Mouse (Mus musculus): ENCODE measurements around the gene Aqp3.

Gene Aqp3

GRCm38 (mm10) chr4:41097871-41098576 is at the start of gene Aqp3:
Aqp3 (minus strand) TSS chr4:41098183.
- peak in 1 of 2 experiments; percentile 52 for DNase-seq

GRCm38 (mm10) chr4:41142601-41143000 is 44.6 kb upstream of the Aqp3 start:
- no peak for DNase-seq

DNA sequence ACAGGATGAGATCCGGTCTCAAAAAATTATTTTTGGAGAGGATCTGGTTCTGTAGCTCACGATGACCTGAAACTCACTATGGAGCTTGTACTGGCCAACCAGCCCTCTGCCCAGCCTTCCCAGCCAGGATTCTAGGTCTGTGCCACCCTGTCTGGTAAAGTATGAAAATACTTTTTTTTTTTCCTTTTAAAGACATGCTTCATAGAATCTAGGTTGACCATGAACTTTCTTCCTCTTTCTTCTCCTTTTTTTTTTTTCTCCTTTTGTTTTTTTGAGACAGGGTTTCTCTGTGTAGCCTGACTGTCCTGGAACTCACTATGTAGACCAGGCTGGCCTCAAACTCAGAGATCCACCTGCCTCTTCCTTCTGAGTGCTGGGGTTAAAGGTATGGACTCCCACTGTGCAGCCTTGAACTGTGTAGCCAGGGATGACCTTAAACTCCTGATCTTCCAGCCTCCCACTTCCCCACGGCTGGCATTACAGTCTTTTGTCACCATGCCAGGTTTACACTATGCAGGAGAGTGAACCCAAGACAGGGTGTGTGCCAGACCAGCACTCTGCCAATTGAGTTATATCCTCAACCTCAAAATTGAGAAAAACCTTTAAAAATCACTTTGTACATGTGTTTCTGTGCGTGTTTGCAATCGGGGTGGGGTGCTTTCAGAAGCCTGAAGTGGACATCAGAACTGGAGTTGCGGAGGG is 42.3 kb upstream of the Aqp3 start:
- DNase-seq = peak in 1 of 2 experiments; percentile 37

DNA sequence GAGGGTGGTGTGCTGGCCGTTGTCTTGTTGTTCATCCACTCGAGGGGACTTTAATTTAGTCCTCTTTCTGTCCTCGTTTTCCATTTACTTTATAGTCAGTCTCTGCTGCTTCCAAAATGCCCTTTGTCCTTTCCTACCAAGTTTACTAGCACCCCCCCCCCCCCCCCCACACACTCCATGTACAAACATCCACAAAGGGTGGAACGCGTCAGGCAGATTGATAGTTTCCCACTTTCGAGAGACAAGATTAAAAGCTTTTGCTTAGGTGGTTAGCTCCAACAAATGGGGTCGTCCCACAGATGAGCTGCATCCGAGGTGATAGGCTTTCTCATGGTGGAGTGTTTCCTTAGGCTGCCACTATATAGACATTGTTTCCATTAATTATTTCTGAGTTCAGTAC is 38.8 kb upstream of the Aqp3 start:
- DNase-seq = no peak

DNA sequence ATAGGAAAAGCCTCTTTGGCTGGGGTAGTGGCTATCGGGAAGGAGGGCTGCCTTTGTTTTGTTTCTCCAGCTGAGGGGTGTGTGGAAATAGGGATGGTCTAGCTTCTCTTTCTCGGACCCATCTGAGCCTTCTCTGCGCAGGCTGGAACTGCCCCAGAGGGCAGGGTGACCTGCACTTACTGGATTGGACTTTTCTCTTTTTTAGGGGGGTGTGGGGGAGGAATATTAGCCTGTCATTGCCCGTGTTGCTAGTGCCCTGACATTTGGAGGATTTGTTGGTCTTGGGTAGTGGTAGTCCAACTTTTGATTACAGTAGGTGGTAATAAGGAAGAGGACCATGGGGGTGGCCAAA is 38.4 kb upstream of the Aqp3 start:
- DNase-seq = no peak

GRCm38 (mm10) chr4:41135711-41136453 is 37.9 kb upstream of the Aqp3 start, which contains the start of gene Ube2r2:
Ube2r2 (plus strand) TSS chr4:41135743.
- DNase-seq = peak in 1 of 2 experiments; percentile 72

DNA sequence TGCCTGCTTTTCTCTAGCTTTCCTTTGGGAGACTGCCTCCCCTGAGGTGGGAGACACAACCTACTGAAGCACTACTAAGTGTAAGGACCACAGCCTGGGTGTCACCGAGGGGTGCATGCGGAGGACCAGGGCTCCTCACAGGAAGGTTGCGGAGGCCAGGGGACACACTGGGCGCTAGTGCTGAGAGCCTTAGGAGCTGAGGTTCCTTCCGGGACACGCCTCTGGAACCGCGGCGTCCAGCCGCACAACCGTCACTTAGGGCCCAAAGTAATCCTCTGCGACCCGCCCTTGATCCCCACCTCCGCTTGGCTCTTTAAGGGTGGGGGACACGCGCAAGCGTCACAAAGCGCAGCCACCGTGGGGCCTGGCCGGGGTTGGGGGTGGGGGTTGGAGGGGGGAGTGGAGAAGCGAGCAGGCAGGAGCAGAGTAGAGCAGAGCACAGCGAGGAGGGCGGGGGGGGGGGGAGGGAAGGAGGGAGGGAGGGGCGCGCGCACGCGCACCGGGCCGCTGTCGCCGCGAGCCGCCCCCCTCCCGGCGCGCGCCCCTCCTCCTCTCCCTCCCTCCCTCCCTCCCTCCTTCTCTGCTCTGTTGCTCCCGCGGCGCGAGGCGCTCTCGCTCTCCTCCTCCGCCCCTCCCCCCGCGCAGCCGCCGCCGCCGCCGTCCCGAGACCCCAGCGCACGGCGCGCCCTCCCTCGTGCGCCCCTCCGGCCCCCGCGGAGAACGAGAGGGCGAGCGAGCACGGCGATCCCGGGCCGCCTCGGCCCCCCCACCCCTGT is 37.1 kb upstream of the Aqp3 start:
- peak; percentile 88 to 89 for DNase-seq

- DNase-seq = no peak
Measured at GRCm38 (mm10) chr4:41133529-41134291, 35.7 kb upstream of the Aqp3 start.

GRCm38 (mm10) chr4:41132471-41132870 is 34.5 kb upstream of the Aqp3 start:
- no peak for DNase-seq

DNA sequence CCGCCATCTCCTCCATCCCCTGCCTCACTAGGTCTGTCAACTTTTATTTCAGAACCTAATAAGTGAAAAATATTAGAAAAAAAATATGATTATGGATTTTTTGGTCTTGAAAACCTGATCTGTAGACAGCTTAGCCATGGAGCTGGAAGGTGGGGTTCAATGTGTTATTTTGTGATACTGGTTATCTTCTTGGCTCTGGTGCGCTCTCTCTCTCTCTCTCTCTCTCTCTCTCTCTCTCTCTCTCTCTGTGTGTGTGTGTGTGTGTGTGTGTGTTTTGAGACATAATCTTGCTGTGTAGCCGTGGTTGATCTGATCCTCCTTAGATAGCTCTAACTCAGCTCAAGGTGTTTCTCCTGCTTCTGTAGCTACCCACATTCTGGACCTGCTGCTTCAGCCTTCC is 31.9 kb upstream of the Aqp3 start:
- no peak for DNase-seq

DNA sequence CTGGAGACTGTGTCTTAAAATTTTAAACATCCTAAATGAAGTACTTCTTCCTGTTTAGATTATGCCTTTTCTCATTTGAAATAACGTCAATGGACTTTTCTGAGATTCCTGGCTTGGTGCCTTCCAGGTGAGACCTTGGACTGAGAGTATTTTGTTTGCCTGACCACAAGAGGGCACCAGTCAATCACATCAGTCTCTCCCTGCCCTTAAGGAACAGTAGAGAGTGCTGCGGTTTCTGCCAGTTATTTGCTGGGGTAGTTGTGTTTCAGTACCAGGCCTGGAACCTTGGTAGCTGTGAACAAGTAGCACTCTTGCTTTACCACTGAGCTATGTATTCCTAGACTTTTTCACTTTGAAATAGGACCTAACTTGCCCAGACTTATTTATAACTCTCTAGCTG is 31.4 kb upstream of the Aqp3 start:
- peak; percentile 80 to 81 for DNase-seq

GRCm38 (mm10) chr4:41124180-41124951 is 26.4 kb upstream of the Aqp3 start, which contains the start of gene Nol6:
Nol6 (minus strand) TSS chr4:41124455.
- peak; percentile 98 for DNase-seq

- DNase-seq = peak; percentile 70 to 84
Measured at GRCm38 (mm10) chr4:41118706-41119292, 20.8 kb upstream of the Aqp3 start.

DNA sequence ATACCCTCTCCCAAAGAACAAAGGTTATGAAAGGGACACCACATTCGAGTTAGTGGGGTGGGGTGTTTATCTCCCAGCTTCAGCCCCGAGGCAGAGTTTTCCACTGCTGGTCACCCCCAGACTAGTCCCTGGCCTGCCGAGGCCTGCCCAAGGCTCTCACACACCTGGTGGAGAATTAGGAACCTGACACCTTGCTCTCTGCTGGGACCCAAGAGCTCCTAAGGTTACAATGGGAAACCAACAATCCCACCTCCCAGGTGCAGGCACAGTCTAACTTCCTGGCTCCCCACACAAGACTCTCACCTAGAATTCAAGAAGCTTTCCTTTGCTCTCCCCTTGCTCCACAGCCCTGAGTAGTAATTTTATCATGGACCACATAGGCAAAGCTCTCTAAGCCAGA is 18.8 kb upstream of the Aqp3 start:
- no peak for DNase-seq

DNA sequence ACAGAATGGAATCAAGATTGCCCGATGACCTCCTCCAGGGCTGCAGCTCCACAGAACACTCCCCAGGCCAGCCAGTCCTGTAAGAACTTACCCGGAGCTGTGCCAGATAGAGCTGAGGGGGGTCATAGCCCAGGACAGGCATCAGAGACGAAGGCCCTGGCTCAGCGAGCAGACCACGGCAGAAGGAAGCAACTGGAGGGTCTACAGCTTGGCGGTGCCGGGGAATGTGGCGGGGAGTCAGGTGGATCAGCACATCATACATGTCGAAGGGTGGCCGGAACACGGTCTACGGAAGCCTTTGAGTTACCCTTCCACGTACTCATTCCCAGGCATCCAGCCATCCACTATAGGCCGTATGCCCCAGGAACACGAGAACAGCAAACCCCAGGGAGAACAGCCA is 17.8 kb upstream of the Aqp3 start:
- no peak for DNase-seq

DNA sequence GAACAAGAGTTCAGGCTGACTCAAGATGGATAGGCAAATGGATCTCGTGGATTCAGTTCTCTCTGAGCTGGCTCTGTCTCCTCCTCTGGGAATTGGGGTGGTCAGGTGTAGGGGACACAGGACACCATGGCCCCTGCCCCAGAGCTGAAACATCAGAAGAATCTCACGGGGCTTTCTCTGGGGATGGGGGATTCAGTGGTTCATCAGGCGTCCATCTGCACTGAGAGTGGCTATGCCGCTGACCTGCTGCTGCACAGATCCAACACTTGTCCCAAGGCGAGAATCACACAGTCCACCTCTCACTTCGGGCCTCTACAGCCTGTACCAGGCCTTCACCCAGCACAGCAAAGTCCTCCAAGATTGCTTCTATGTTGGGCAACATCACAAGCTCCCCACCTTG is 17.1 kb upstream of the Aqp3 start:
- no peak for DNase-seq

DNA sequence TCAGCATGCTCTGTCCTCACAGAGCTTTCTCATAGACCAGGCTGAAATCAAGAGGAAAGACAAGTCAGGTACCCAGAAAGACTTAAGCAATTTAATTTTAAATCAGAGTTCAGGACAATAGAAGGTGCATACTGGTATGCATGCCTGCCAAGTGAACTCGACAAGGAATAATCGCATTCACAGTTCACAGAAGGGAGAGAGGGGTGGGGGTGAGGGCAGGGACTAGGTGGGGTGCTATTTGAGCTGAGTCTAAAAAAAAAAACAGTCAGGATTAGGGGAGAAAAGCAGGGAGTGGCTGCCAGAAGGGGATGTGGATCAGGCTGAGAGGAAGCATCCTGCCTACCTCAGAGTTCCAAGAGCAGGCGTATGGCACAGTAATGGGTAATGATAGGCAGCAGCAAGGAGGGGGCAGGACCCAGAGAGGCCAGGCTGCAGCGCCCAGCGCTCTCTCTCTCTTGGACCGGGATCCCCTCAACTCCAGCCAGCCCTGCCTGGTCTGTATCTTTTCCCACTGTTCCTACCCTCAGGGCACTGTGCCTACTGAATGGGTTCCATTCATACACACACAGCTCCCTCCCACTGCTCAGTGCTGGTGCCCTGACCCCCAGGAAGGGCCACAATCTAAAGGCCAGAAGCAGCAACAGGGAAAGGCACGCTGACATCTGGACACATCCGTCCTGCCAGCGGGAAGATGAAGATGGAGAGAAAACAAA is 16.5 kb upstream of the Aqp3 start:
- no peak for DNase-seq

GRCm38 (mm10) chr4:41108717-41109425 is 10.9 kb upstream of the Aqp3 start:
- no peak for DNase-seq

DNA sequence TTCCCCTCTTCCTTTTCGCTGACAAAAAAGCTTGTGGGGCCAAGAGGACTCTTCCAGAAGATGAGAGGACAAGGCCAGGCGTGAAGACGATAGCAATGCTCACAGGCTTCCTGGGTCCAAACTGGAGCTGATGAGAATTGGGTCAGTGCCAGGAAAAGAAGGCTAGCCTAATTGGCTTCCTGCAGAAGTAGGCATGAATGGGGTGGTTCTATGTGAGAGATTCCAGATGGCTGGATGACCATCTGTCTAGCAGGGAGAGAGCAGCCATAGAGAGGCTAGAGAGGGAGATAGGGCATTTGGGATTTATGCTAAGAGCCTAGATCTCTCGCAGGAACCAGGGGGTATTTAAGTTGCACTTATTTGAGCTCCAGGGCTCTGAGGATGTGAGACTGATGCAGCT is 9.5 kb upstream of the Aqp3 start:
- peak; percentile 45 to 62 for DNase-seq

Data from cerebellum, postnatal 14 days (tissue).